Mouse (Mus musculus) stomach, embryonic 16.5 days (tissue): ENCODE results near the gene Slc25a12. TPM values are rescaled to one million over a fixed set of nuclear protein-coding genes. Genes with fewer than 3 reads are reported as not detected.

Experiments
- ATAC-seq: fragments of 200-750 bp; cut with Nextera tagmentation; 2 replicates; pipeline ENCODE4 v1.8.0; 2017; ENCODE audit warnings: moderate number of reproducible peaks, moderate TSS enrichment; ENCODE audit not compliant: insufficient read depth, low FRiP score
- H3K27ac ChIP-seq: fragments of 300-500 bp; sonication (generic); 2 replicates; pipeline ENCODE4 v1.5.1; 2014; ENCODE audit warnings: low read length
- H3K27me3 ChIP-seq: fragments of 300-500 bp; sonication (generic); 2 replicates; pipeline ENCODE4 v1.6.1; 2014; ENCODE audit warnings: low read length, control low read depth, mixed read lengths; ENCODE audit not compliant: control insufficient read depth, insufficient read depth
- H3K36me3 ChIP-seq: fragments of 300-500 bp; sonication (generic); 2 replicates; pipeline ENCODE4 v1.6.1; 2014; ENCODE audit warnings: low read length; ENCODE audit not compliant: control insufficient read depth, insufficient read depth
- H3K4me1 ChIP-seq: fragments of 300-500 bp; sonication (generic); 2 replicates; pipeline ENCODE4 v1.6.1; 2014; ENCODE audit warnings: low read length, control low read depth, mixed read lengths; ENCODE audit not compliant: control insufficient read depth, insufficient read depth
- H3K4me2 ChIP-seq: fragments of 300-500 bp; sonication (generic); 2 replicates; pipeline ENCODE4 v1.6.1; 2014; ENCODE audit warnings: low read depth, low read length, mixed read lengths
- H3K4me3 ChIP-seq: fragments of 300-500 bp; sonication (generic); replicated peaks from 2 replicates; pipeline ENCODE4 v1.5.1; 2014; ENCODE audit warnings: mild to moderate bottlenecking, low read length
- H3K9ac ChIP-seq: fragments of 300-500 bp; sonication (generic); 2 replicates; pipeline ENCODE4 v1.6.1; 2014; ENCODE audit warnings: low read length
- H3K9me3 ChIP-seq: fragments of 300-500 bp; sonication (generic); replicated peaks from 2 replicates; pipeline ENCODE4 v1.6.1; 2016; ENCODE audit warnings: low read length, control low read depth; ENCODE audit not compliant: control insufficient read depth
- WGBS: fragments of 180-500 bp; shearing (Covaris S2); extraction: QIAGEN DNeasy Blood & Tissue Kit; methylation state at CpG from one replicate; pipeline ENCODE4 v1.1.7; 2014; 5-methylcytosine and 5-hydroxymethylcytosine counted together
- polyA plus RNA-seq: library from polyadenylated mRNA; unstranded; fragments of >200 nt; fragmentation: Nextera tagmentation; extraction: Ambion mirVana; gene quantifications from 2 replicates; pipeline ENCODE4 v1.2.1, GENCODE M21; 2015

The Slc25a12 gene
- 43.6 TPM in 2 replicates for polyA plus RNA-seq

- WGBS: under 1% methylated on average over 57 of the region's 57 CpGs
- Histone ChIP-seq H3K4me1 (0 out of 2 replicates have a peak, but pooled peaks cover 6% of the 10 kb centered on the region), H3K4me3 (peak within 1 kb of the TSS; percentile 78), H3K9ac (peak within 1 kb of the TSS; percentile 85), H3K9me3 (no peaks in the 10 kb centered on the region), H3K27me3 (no peaks in the 10 kb centered on the region), H3K4me2 (peak within 1 kb of the TSS; percentile 59), H3K36me3 (no peaks in the 10 kb centered on the region), H3K27ac (peak within 1 kb of the TSS; percentile 72)
- peak; percentile 95 for ATAC-seq
Measured at GRCm38 (mm10) chr2:71367125-71367880, at the start of gene Slc25a12. Gene Slc25a12 (minus strand): TSS chr2:71367749.

DNA sequence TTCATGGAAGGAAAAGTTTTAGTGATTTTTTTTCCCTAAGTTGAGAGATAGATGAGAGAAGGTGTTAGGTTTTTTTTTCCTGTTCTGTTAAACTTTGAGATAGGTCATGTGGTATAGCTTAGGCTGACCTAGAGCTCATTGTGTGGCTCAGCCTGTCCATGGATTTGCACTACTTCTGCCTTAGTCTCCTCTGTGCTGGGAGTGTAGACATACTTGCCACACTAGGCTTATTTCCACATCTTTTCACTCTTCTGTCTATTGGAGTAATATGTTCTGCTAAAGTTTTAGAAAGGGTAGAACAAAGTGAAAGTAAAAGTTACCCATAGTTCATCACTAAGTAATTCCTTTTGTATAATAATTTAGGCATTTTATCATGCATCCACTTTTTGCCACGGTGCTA, 38.1 kb upstream of the Slc25a12 start:
- H3K9ac ChIP-seq: no peak overlapping the region
- H3K27me3 ChIP-seq: no peaks in the 10 kb centered on the region
- peaks cover 4% of the 10 kb centered on the region; the same call in 1 of the 2 replicates for H3K36me3 ChIP-seq
- H3K27ac ChIP-seq: no peak overlapping the region
- H3K4me1 ChIP-seq: no peaks in the 10 kb centered on the region
- WGBS: 83% methylated on average over 1 of the region's 1 CpGs
- ATAC-seq: no peak
- H3K4me2 ChIP-seq: no peak overlapping the region
- H3K9me3 ChIP-seq: no peaks in the 10 kb centered on the region
- no peak overlapping the region for H3K4me3 ChIP-seq

DNA sequence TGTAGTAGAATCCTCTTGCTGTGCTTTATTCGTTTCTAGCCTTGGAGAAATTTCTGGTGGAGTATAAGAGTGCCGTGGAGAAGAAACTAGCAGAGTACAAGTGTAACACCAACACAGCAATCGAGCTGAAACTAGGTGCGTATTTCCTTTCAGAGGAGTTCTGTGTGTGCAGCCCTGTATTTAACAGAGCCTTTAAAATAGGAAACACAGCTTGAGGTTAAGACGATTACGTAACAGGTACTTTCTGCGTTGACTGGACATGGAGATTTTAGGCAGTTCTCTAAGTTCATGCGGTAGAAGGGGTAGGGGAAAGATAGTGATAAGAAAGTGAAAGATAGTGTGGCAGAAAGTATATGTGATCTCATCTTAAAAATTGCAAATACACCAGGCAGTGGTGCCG, 22.3 kb upstream of the Slc25a12 start:
- Histone ChIP-seq H3K4me1 (peaks cover 4% of the 10 kb centered on the region; the same call in 1 of the 2 replicates), H3K9me3 (no peaks in the 10 kb centered on the region), H3K4me3 (peak overlapping the region; percentile 94), H3K27ac (no peak overlapping the region; the same call in 1 of the 2 replicates), H3K9ac (peak overlapping the region; percentile 88), H3K4me2 (peak overlapping the region; percentile 82), H3K36me3 (peaks cover 5% of the 10 kb centered on the region; the same call in 1 of the 2 replicates), H3K27me3 (no peaks in the 10 kb centered on the region)
- WGBS: 54% methylated on average over 9 of the region's 9 CpGs
- no peak for ATAC-seq

GRCm38 (mm10) chr2:71388951-71389763, 21.6 kb upstream of the Slc25a12 start, which contains the start of gene Hat1:
Gene Hat1 (plus strand): TSS chr2:71388958.
- peaks cover 5% of the 10 kb centered on the region; the same call in 1 of the 2 replicates for H3K36me3 ChIP-seq
- H3K4me3 ChIP-seq: peak within 1 kb of the TSS; percentile 94
- peak within 1 kb of the TSS; percentile 82 for H3K4me2 ChIP-seq
- no peaks in the 10 kb centered on the region for H3K9me3 ChIP-seq
- peak within 1 kb of the TSS; percentile 72 for H3K27ac ChIP-seq
- H3K9ac ChIP-seq: peak within 1 kb of the TSS; percentile 88
- H3K27me3 ChIP-seq: no peaks in the 10 kb centered on the region
- peak; percentile 99 for ATAC-seq
- H3K4me1 ChIP-seq: peaks cover 4% of the 10 kb centered on the region; the same call in 1 of the 2 replicates
- WGBS: under 1% methylated on average over 64 of the region's 66 CpGs

DNA sequence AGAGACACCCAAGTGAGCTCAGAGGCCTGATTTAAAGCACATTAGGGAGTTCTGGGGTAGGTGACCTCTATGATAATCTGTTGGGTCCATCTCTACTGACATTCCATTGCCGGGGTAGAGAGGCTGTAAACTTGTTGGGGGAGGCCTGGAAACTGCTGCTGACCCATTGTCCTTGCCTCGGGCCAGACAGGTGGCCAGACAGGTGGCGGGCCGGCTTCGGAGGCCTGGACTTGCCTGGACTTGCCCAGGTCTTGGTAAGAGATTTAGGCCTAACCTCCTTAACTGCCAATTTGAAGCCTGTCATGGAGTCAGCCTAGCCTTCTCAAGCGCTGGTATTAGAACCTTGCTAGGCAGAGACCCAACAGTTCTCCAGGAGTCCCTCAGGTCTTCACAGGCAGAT, 20.2 kb upstream of the Slc25a12 start:
- peaks cover 4% of the 10 kb centered on the region; the same call in 1 of the 2 replicates for H3K36me3 ChIP-seq
- H3K4me1 ChIP-seq: peaks cover 4% of the 10 kb centered on the region; the same call in 1 of the 2 replicates
- no peaks in the 10 kb centered on the region for H3K9me3 ChIP-seq
- ATAC-seq: no peak
- no peak overlapping the region for H3K9ac ChIP-seq
- no peak overlapping the region for H3K4me3 ChIP-seq
- H3K27me3 ChIP-seq: no peaks in the 10 kb centered on the region
- WGBS: 87% methylated on average over 6 of the region's 6 CpGs
- no peak overlapping the region for H3K4me2 ChIP-seq
- no peak overlapping the region for H3K27ac ChIP-seq

- Histone ChIP-seq H3K27me3 (no peaks in the 10 kb centered on the region), H3K4me3 (peak overlapping the region; percentile 22), H3K27ac (no peak overlapping the region), H3K4me1 (no peaks in the 10 kb centered on the region), H3K9ac (peak overlapping the region; percentile 29; the same call in 1 of the 2 replicates), H3K4me2 (peak overlapping the region; percentile 32), H3K9me3 (no peaks in the 10 kb centered on the region), H3K36me3 (no peaks in the 10 kb centered on the region)
- no peak for ATAC-seq
- WGBS: 30% methylated on average over 11 of the region's 11 CpGs
Measured at GRCm38 (mm10) chr2:71383890-71384289, 16.3 kb upstream of the Slc25a12 start.

GRCm38 (mm10) chr2:71381962-71382361, 14.4 kb upstream of the Slc25a12 start:
- Histone ChIP-seq H3K4me3 (no peak overlapping the region), H3K9ac (no peak overlapping the region), H3K9me3 (no peaks in the 10 kb centered on the region), H3K27ac (no peak overlapping the region), H3K36me3 (no peaks in the 10 kb centered on the region), H3K27me3 (no peaks in the 10 kb centered on the region), H3K4me1 (no peaks in the 10 kb centered on the region), H3K4me2 (no peak overlapping the region)
- no peak for ATAC-seq
- WGBS: 68% methylated on average over 4 of the region's 4 CpGs

DNA sequence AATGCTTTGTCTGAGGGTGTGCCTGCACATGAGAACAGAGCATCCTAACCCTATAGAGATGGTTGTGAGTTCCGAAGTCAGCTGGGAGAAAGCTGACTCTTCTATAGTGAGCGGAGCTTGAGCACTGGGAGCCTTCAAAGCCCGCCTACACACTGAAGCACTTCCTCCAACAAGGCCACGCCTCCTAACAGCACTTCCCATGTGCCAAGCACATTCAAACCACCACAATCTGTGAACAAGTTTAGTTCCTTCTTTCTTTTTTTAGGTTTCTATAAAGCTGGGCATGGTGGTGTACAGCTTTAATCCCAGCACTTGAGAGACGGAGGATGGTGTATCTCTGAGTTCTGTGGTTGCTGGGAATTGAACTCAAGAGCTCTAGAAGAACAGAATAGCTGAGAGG, 9.9 kb upstream of the Slc25a12 start:
- Histone ChIP-seq H3K9ac (no peak overlapping the region), H3K27me3 (no peaks in the 10 kb centered on the region), H3K4me1 (no peaks in the 10 kb centered on the region), H3K4me3 (no peak overlapping the region), H3K9me3 (no peaks in the 10 kb centered on the region), H3K4me2 (no peak overlapping the region), H3K36me3 (no peaks in the 10 kb centered on the region), H3K27ac (no peak overlapping the region)
- ATAC-seq: no peak
- WGBS: 86% methylated on average over 5 of the region's 5 CpGs
